Mouse (Mus musculus): ENCODE measurements at regions not wholly inside any gene's neighbourhood (a gene's known extent, or its start where the extent isn't known, plus 50 kb on each side); places are given as distances from the start of the nearest gene placed in this dataset.

GRCm38 (mm10) chr12:25439029-25439551 is 342.1 kb upstream of the Id2 start:
- no peak for DNase-seq

- no peak for DNase-seq
These were observed 341.5 kb upstream of the Id2 start for GRCm38 (mm10) chr12:25438217-25439028.

GRCm38 (mm10) chr12:25437556-25437955 is 340.6 kb upstream of the Id2 start:
- DNase-seq, result peak; percentile 9

GRCm38 (mm10) chr12:25436220-25436911 is 339.4 kb upstream of the Id2 start:
- DNase-seq, result no peak

GRCm38 (mm10) chr12:25432796-25433195 is 335.9 kb upstream of the Id2 start:
- no peak for DNase-seq

- DNase-seq, result no peak
These were observed 334.0 kb upstream of the Id2 start for GRCm38 (mm10) chr12:25430911-25431310.

- DNase-seq, result no peak
These were observed 331.1 kb upstream of the Id2 start for GRCm38 (mm10) chr12:25427911-25428642.

- no peak for DNase-seq
These were observed 320.4 kb upstream of the Id2 start for GRCm38 (mm10) chr12:25417336-25417735.

GRCm38 (mm10) chr12:25416571-25416970 is 319.6 kb upstream of the Id2 start:
- DNase-seq, result no peak

- no peak for DNase-seq
These were observed 318.7 kb upstream of the Id2 start for GRCm38 (mm10) chr12:25415641-25416040.

GRCm38 (mm10) chr12:25415232-25415631 is 318.3 kb upstream of the Id2 start:
- DNase-seq, result no peak

- DNase-seq, result no peak
These were observed 310.4 kb upstream of the Id2 start for GRCm38 (mm10) chr12:25407301-25407700.

GRCm38 (mm10) chr12:25400326-25400725 is 303.4 kb upstream of the Id2 start:
- no peak for DNase-seq

GRCm38 (mm10) chr12:25398726-25399125 is 301.8 kb upstream of the Id2 start:
- DNase-seq, result no peak

- no peak for DNase-seq
These were observed 297.4 kb upstream of the Id2 start for GRCm38 (mm10) chr12:25394326-25394725.

GRCm38 (mm10) chr12:25393501-25393900 is 296.6 kb upstream of the Id2 start:
- DNase-seq, result no peak

GRCm38 (mm10) chr12:25389202-25389601 is 292.3 kb upstream of the Id2 start:
- no peak for DNase-seq

- DNase-seq, result no peak
These were observed 290.9 kb upstream of the Id2 start for GRCm38 (mm10) chr12:25387791-25388280.

GRCm38 (mm10) chr12:25382961-25383360 is 286.0 kb upstream of the Id2 start:
- no peak for DNase-seq

- DNase-seq, result no peak
These were observed 285.5 kb upstream of the Id2 start for GRCm38 (mm10) chr12:25382475-25382874.

GRCm38 (mm10) chr12:25381619-25382018 is 284.7 kb upstream of the Id2 start:
- DNase-seq, result no peak

- no peak for DNase-seq
These were observed 283.1 kb upstream of the Id2 start for GRCm38 (mm10) chr12:25379996-25380395.

- peak; percentile 27 for DNase-seq
These were observed 282.1 kb upstream of the Id2 start for GRCm38 (mm10) chr12:25379016-25379415.

Measured in cerebellum, adult 9-10 months (tissue).